Mouse (Mus musculus): ENCODE data around the gene Sh3d19.

- TF ChIP-seq CTCF (IDR thresholded peaks at IDR 0.05; ENCODE audit: control insufficient read depth, insufficient read depth, insufficient read length) (no peak), MYOD1 (IDR thresholded peaks at IDR 0.05; ENCODE audit: control insufficient read depth, insufficient read length, low read depth) (no peak), MYOG (IDR thresholded peaks at IDR 0.05; ENCODE audit: control insufficient read depth, extremely low read depth, insufficient read length) (no peak), USF1 (IDR thresholded peaks at IDR 0.05; ENCODE audit: low read depth) (no peak), MAX (IDR thresholded peaks at IDR 0.05) (no peak)
Observed at GRCm38 (mm10) chr3:85931859-85932258, 39.0 kb upstream of the Sh3d19 start.

Data from C2C12 (cell line).